Mouse (Mus musculus) bone marrow, adult 2 months (tissue): ENCODE measurements around the gene Pax2. TPM values are rescaled to one million over a fixed set of nuclear protein-coding genes. Genes with fewer than 3 reads are reported as not detected.

ENCODE experiments used
- H3K27ac ChIP-seq: fragments of 200-500 bp; 2 replicates; pipeline ENCODE4 v1.5.1; 2012; ENCODE audit warnings: low read depth, mild to moderate bottlenecking, control low read depth, inconsistent platforms, low read length; ENCODE audit not compliant: control insufficient read depth, poor library complexity, insufficient read depth
- H3K4me1 ChIP-seq: fragments of 200-500 bp; 2 replicates; pipeline ENCODE4 v1.6.1; 2011; ENCODE audit warnings: low read length; ENCODE audit not compliant: control insufficient read depth, insufficient read depth
- H3K4me3 ChIP-seq: fragments of 200-500 bp; replicated peaks from 2 replicates; pipeline ENCODE3; 2011; ENCODE audit warnings: mild to moderate bottlenecking, low read depth, low read length, control low read depth; ENCODE audit not compliant: control insufficient read depth
- CTCF ChIP-seq: fragments of 200-500 bp; IDR thresholded peaks from 2 replicates; pipeline ENCODE4 v1.5.1; 2011; ENCODE audit warnings: low read length, control low read depth; ENCODE audit not compliant: control insufficient read depth, insufficient read depth
- POLR2A ChIP-seq: fragments of 200-500 bp; IDR thresholded peaks from 2 replicates; pipeline ENCODE4 v1.6.1; 2011; ENCODE audit warnings: low read depth, mild to moderate bottlenecking, control low read depth, low read length, borderline replicate concordance; ENCODE audit not compliant: control insufficient read depth
- WGBS: fragments of 180-500 bp; shearing (Covaris S2); methylation state at CpG from one replicate; pipeline ENCODE4 v1.1.7; 2018; 5-methylcytosine and 5-hydroxymethylcytosine counted together
- polyA plus RNA-seq: library from polyadenylated mRNA; stranded (reverse); fragments of >200 nt; gene quantifications from 2 replicates; pipeline ENCODE4 v1.2.4, GENCODE M21; 2011; ENCODE audit warnings: low replicate concordance; ENCODE audit not compliant: missing spikeins, insufficient read depth, insufficient read length

Pax2 gene
- not detected in 2 replicates for polyA plus RNA-seq

DNA sequence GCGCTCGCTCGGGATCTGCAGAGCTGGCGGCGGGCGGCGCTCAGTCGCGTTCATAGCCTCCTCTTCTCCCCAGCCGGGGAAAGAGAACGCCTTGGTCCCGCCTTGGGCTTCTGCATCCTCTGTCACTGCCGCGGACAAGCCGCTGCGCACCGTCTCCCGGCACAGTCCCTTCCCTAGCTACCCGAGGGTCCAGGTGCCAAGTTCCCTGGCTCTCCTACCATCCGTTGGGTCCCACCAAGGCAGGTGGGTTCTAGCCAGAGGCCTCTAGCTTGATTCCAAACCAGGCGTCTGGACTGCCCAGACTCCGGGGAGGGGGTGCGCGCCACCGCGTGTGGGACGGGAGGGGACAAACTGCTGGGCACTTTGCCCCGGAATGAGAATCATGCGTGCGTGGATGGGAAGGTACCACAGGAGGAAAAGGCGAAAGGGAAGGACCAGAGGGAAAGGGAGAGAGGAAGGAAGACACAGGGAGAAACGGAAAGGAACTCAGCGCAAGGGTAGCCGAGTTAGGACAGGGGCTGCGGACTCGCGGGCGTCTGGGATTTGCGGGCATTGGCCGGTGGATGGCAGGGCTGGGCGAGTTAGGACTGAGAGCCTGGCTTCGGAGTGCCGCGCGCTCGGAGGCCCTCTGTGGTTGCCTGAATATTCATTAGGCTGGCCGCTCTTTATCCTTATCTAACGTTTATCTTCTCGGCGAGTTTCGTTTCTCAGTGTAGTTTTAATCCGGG, at the start of gene Pax2:
TSS of gene Pax2 (plus strand) at position 353 of the 728 bp plus-strand sequence.
- WGBS = 1% methylated on average over 52 of the region's 52 CpGs
- H3K4me3 ChIP-seq = no peak within 1 kb of the TSS

DNA sequence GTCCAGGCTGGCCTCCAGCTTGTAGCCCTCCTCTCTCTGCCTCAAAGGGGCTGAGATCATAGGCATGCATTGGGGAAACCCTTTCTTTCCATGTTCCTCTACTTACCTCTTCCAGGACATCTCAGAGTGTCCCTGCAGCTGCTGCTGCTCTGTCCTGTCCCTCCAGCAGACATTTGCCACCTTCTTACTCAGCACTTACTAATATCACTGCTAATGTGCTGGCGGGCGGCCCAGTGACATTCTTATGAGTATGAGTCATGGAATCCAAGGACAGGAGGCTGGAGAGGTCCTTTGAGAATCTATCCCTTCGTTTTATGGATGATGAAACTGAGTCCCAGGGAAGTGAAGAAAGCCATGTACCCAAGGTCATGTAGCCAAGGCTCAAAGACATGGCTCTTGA, 47.0 kb upstream of the Pax2 start:
- Histone ChIP-seq H3K27ac (no peak overlapping the region), H3K4me1 (no peaks in the 10 kb centered on the region), H3K4me3 (no peak overlapping the region)
- TF ChIP-seq POLR2A (no peak), CTCF (no peak)
- 47% methylated on average over 3 of the region's 3 CpGs for WGBS

More for the DNA sequence above, at the start of gene Pax2:
- no peak for TF ChIP-seq POLR2A
- TF ChIP-seq CTCF = no peak
- Histone ChIP-seq H3K27ac (no peak within 1 kb of the TSS), H3K4me1 (no peaks in the 10 kb centered on the region)

DNA sequence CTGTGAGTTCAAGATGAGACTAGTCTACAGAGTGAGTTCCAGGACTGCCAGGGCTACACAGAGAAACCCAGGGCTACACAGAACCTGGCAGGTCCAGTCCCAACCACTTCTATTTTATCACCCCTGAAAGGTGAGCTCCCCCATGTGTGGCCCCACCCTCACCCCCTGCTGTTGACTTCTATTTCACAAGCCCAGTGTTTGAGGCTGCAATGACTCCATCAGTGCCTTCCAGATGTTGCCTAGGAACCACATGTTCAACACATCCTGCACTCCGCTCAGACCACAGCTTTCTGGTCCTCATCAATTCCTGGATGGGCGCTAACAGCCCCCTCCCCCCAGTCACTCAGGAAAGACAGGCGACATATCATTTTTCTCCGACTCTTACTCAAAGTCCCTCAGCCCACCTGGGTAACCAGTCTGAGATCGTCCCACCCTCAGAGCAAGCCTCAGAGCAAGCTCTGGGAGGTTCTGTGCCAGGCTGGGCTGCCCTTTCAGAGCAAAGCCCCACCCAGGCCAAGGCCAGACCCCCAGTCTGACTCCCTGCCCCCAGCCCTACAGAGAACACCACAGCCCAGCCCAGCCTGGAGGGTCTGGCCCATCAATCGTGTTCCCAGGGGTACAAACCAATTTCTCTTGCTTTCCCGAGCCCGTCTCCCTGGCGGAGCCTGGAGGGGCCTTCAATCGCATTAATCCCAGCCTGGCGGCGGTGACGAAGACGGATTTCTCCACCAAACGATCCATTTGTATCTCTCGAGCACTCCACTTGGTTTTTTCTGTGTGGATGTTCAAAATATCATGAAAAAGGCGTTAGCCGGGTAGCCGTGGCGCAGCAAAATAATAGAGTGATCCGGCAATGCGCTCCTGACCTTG, 38.9 kb upstream of the Pax2 start:
- Histone ChIP-seq H3K27ac (no peak overlapping the region), H3K4me3 (no peak overlapping the region), H3K4me1 (no peaks in the 10 kb centered on the region)
- no peak for TF ChIP-seq POLR2A
- TF ChIP-seq CTCF = no peak
- 77% methylated on average over 22 of the region's 22 CpGs for WGBS

DNA sequence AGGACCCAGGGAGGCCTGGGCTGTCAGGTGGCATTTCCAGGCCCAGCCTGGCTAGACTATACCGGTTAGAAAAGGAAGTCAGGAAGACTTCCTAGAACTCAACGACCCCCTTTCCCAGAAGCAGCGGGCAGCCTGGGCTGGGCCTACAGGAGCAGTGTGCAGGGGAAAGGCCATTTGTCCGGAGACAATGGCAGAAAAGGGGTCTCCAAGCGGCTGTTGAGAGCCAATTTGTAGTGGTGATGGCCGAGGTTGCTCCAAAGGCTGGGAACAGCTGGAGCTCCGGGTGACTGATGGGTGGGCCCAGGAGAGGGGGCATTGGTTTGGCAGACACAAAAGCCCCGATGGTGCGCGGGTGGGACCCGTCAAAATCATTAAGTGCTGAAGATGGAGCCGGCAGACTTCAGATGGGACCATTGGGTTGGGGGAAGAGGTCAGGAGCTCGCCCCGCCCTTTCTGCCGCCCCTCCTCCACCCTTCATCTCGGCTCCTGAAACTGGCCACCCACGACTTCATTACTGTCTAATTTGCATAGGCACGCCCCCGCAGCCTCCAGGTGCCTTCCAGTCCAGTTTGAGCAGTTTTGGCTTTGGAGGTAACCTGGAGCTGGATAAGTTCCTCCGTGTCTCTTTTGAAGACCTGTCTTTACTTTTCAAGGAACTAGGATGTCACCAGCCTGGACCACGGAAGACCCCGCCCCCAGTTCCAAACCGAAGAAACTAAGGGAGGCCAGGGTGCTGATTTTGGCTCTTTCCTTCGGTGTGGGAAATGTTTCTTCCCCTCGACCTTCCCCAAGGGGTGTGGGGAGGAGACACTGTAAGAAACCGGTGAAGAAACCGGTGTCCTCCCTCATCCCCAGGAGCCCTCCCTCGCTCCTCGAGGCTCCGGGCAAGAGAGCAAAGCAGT, 36.3 kb upstream of the Pax2 start:
- H3K4me1 ChIP-seq = no peaks in the 10 kb centered on the region
- TF ChIP-seq POLR2A = no peak
- no peak for TF ChIP-seq CTCF
- no peak overlapping the region for H3K4me3 ChIP-seq
- no peak overlapping the region for H3K27ac ChIP-seq
- 9% methylated on average over 30 of the region's 30 CpGs for WGBS

DNA sequence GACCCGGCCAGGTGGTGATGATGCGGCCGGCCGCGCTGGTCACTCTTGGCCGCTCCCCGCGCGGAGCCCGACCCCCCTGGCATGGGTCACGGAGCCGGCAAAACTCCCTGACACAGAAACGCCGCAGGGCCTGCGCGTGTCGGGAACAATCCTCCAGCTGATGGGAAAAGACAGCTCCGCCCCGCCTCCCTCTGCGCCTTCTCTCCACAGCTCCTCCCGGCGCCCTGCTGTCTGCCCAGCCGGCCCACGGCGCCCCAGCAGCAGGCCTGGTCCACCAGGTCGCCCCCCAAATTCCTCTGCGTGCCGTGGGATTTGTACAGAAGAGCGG, 35.7 kb upstream of the Pax2 start:
- TF ChIP-seq CTCF (no peak), POLR2A (no peak)
- Histone ChIP-seq H3K4me1 (no peaks in the 10 kb centered on the region), H3K4me3 (no peak overlapping the region), H3K27ac (no peak overlapping the region)
- 5% methylated on average over 29 of the region's 29 CpGs for WGBS

DNA sequence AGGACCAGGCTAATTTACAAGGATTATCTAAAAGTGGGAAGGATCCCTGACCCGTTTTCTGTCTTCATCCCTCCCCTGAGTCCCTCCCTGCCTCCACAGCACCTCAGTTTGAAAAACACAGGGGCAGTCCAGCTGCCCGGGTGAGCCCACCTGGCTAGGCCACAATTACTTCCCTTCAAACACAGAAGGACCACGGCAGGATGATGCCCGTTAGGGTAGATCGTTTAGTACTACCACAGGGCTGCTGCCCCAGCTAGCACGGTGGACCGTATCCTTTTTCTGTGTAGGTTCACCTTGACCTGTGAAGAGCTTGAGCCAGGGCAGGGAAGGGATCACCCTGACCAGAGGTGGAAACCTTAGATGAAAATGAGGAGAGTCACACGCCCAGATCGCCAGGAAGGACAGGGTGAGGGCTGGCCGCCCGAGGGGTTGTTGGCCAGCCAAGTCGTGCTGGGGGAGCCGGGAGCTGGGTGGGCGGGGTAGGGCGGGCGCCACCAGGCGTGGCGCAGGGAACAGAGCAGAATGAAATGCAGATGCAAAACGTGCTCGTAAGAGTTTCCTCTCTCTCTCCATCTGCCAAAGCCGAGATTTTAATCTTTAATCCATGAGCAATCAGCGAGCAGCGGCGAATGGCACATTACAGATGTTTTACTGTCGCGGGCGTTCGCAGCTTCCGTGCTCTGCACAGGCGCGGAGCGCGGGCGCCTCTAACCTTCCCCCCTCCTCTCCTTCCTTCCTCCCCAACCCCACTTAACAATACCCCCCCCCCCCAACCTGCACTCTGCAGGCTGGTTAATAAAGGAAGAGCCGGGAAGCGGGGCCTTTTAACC, 32.0 kb upstream of the Pax2 start:
- WGBS = 1% methylated on average over 36 of the region's 36 CpGs
- TF ChIP-seq CTCF (no peak), POLR2A (no peak)
- H3K4me3 ChIP-seq = no peak overlapping the region
- H3K4me1 ChIP-seq = no peaks in the 10 kb centered on the region
- H3K27ac ChIP-seq = no peak overlapping the region
